Mouse (Mus musculus): ENCODE measurements around the gene Cdk17.

Gene Cdk17

DNA sequence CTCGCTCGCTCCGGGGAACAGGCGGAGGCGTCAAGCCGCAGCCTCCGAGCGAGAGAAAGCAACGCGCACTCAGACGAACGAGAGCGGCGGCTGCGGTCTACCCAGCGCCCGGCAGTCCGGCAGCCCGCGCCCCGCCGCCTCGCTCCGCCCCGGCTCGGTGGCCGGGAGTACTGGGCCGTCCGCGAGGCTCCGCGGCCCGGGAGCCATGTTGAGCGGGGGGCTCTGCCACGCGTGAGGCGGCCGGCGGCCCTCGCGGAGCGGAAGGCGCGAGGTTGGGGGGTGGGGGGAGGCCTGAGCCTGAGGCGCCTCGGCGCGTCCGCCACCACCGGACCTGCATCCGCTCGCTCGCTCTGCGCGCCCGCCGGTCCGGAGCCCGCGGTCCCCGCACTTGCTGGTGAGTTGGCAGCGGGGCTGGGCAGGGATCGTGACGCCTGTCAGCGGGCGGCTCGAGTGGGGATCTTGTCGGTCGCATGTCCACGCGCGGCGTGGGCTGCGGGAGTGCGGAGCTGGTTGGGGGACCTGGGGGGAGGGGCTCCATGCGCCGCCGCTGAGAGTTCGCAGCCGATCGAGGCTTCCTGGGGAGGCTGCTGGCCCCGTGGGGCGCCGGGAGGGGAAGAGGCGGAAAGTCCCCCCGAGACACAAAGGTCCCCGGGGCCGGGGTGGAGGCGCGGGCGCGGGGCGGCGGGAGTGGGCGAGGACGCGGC lies at the start of gene Cdk17:
Gene Cdk17, plus strand, starts transcription at position 69 of the 704 bp plus-strand sequence.
- DNase-seq (ENCODE audit: extremely low read depth, low read depth, low spot score) = no peak

- peak; percentile 84 for DNase-seq (ENCODE audit: extremely low read depth, low read depth, low spot score)
Measured at GRCm38 (mm10) chr10:93111412-93111811, 49.3 kb upstream of the Cdk17 start.

GRCm38 (mm10) chr10:93112021-93112420 lies 48.7 kb upstream of the Cdk17 start:
- no peak for DNase-seq (ENCODE audit: extremely low read depth, low read depth, low spot score)

DNA sequence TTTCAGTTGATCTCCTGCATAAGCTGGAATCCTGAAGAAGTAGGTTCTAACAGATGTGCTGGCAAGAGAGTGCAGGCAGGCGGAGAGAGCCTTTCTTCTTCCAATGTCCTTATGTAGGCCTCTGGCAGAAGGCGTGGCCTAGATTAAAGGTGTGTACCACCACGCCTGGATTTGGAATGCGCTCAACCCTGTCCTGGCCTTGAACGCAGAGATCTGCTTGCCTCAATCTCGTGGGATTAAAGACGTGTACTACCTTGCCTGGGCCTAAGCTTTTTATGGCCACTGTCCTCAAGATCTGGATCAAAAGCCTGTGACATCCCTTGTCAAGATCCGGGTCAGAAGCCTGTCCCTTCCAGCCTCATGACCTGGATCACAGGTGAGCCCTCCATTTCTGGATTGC lies 46.7 kb upstream of the Cdk17 start:
- peak; percentile 70 for DNase-seq (ENCODE audit: extremely low read depth, low read depth, low spot score)

GRCm38 (mm10) chr10:93114782-93115181 lies 45.9 kb upstream of the Cdk17 start:
- no peak for DNase-seq (ENCODE audit: extremely low read depth, low read depth, low spot score)

- no peak for DNase-seq (ENCODE audit: extremely low read depth, low read depth, low spot score)
Measured at GRCm38 (mm10) chr10:93115743-93116142, 44.9 kb upstream of the Cdk17 start.

GRCm38 (mm10) chr10:93116636-93117035 lies 44.0 kb upstream of the Cdk17 start:
- peak; percentile 89 for DNase-seq (ENCODE audit: extremely low read depth, low read depth, low spot score)

DNA sequence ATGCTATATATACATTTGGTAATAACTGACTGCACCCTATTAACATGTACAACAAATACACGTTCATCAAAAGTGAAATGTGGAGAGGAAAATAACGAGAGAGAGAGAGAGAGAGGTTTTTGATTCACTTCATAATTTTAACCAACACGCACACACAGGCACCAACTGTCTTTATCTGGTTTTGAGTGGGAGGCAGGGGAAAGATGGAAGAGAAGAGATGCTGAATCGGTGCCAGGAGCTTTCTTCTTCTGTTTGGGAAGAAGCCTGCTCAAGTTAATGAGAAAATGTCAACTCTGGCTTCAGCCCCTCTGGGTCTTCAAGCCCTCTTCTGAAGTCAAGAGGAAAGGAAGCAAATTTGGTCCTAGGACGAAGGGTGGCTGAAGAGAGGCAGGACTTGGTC lies 40.9 kb upstream of the Cdk17 start:
- DNase-seq (ENCODE audit: extremely low read depth, low read depth, low spot score) = no peak

- DNase-seq (ENCODE audit: extremely low read depth, low read depth, low spot score) = no peak
Measured at GRCm38 (mm10) chr10:93121262-93121860, 39.3 kb upstream of the Cdk17 start.

DNA sequence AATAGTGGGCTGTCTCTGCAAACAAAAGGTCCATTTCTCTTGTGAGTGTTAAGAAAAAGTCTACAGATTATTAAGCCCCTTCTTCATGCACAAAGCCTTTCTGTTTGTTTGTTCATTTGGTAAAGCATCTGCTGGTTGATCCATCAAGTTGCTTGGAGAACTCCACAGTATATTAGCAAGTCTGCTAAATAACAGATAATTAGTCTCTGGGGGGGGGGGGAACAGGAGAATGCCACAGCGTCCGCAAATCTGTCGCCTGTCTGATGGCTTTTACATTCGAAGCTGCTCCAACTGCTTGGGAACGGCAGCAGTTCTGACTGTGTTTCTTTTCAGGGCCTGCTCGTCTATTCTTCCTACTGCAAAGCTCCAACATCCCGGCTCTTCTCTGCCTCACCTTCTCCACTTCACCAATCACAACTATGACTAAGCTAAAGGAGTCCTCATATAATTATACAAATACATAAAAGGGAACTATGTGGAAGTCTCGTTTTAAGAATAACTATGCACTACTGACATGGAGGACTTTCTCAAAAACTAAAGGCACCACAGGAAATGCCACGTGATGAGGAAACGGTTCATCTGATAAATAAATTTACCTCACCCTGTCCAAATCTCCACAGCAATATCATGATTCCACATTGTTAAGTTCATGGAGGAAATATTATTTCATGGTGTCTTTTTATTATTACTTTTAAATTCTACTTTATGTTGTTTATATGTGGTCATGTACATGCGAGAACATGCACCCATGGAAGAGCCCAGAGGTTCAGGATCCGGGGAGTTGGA lies 38.1 kb upstream of the Cdk17 start:
- no peak for DNase-seq (ENCODE audit: extremely low read depth, low read depth, low spot score)

DNA sequence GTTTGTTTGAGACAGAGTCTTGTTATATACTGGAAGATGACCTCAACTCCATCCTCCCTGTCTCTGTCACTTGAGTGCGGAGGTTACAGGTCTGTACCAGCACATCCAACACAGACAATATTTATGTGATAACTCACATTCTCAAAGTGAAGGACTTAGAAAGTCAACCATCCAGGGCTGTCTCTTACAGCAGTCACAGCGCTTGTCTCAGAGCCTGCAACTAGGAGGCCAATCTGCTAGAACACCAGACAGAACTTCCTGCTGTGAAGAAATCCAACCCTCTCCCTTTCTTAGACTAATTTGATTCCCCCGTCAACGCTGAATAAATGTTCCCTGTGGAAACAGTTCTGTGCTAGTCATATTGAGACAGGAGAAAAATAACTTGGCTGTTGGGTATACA lies 37.4 kb upstream of the Cdk17 start:
- DNase-seq (ENCODE audit: extremely low read depth, low read depth, low spot score) = no peak

DNA sequence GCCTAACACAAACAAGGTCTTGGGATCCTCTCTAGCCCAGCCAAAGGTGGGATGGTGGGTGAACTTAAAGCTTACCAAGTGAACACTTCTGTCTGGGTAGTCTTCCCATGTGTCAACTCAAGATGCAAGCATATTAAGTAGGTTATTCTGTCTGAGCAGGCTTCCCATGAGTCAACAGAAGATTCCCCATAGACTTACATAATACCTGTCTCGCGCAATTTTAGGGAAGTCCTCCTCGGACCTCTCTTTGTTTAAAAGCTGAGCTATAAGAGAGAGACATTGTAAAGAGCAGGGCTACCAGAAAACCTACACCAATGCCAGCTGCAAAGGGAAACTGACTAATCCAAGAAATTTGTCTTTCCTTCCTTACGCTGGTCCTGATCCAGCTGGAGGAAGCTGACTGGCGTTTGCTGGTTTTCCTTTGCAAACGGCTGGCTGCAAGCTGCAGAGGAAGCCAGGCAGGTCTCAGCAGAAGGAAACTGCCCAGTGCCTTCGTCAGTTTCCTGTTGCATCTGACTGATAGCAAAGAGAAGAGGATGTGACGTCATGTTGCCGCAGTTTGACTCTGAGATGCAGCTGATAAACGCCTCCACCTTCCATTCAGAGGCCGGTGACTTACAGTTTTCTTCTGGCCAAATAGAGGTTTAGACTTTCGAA lies 36.6 kb upstream of the Cdk17 start:
- DNase-seq (ENCODE audit: extremely low read depth, low read depth, low spot score) = no peak

- no peak for DNase-seq (ENCODE audit: extremely low read depth, low read depth, low spot score)
Measured at GRCm38 (mm10) chr10:93126025-93126424, 34.6 kb upstream of the Cdk17 start.

DNA sequence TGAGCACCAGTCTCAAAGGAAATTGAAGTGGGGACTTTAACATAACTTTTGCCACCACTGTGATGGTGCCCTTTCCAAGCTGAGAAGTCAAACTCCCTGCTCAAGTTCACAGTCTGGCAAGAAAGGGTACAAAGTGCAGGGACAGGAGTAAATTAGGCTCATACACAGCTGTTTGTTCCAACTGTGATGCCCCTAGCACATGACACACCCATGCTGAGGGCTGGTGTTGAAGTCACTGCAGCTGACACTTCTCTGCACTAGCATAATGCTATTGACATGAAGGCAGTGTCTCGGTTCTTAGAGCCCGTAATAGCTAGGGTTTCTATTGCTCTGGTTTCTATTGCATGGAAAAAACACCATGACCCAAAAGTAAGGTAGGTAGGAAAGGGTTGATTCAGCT lies 32.1 kb upstream of the Cdk17 start:
- no peak for DNase-seq (ENCODE audit: extremely low read depth, low read depth, low spot score)

DNA sequence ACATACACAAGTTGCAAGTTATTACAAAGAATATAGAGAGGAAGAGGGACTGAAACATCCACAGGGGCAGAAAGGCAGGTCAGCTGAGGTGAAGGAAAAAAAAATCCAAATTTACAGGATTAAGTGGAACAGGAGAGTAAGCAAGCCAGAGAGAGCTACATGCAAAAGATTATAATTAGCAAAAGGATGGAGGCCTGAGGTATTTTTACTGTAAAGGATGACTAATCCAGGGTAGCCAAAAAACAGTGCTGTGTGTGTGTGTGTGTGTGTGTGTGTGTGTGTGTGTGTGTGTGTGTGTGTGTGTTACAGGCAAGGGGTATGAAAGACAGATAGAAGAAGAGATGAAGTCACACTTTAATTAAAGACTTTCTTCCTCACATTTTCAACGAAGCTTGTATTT lies 31.3 kb upstream of the Cdk17 start:
- DNase-seq (ENCODE audit: extremely low read depth, low read depth, low spot score) = no peak

GRCm38 (mm10) chr10:93129904-93130455 lies 30.7 kb upstream of the Cdk17 start:
- DNase-seq (ENCODE audit: extremely low read depth, low read depth, low spot score) = no peak

- DNase-seq (ENCODE audit: extremely low read depth, low read depth, low spot score) = no peak
Measured at GRCm38 (mm10) chr10:93130456-93130940, 30.2 kb upstream of the Cdk17 start.

GRCm38 (mm10) chr10:93131865-93132566 lies 28.7 kb upstream of the Cdk17 start:
- DNase-seq (ENCODE audit: extremely low read depth, low read depth, low spot score) = no peak

GRCm38 (mm10) chr10:93138730-93139129 lies 21.9 kb upstream of the Cdk17 start:
- DNase-seq (ENCODE audit: extremely low read depth, low read depth, low spot score) = no peak

GRCm38 (mm10) chr10:93140778-93141177 lies 19.9 kb upstream of the Cdk17 start:
- DNase-seq (ENCODE audit: extremely low read depth, low read depth, low spot score) = no peak

Data from fat pad, adult 2 months (tissue).